Mouse (Mus musculus) stomach, embryonic 15.5 days (tissue): ENCODE results near the gene Pdap1. TPM values are rescaled to one million over a fixed set of nuclear protein-coding genes. Genes with fewer than 3 reads are reported as not detected.
A peak's percentile ranks its signal among the peaks of the same experiment; 100 is the strongest.
"Not testable (repeated sequence)": the region's sequence is repeated elsewhere in the genome, so short reads cannot be mapped to it uniquely, and the experiment has no call there.

Experiments
- ATAC-seq: fragments of 200-750 bp; cut with Nextera tagmentation; 2 replicates; pipeline ENCODE4 v1.8.0; 2017; ENCODE audit warnings: low read depth, moderate number of reproducible peaks, moderate TSS enrichment; ENCODE audit not compliant: insufficient read depth, low FRiP score
- H3K27ac ChIP-seq: fragments of 300-500 bp; sonication (generic); 2 replicates; pipeline ENCODE4 v1.5.1; 2015; ENCODE audit warnings: mild to moderate bottlenecking, inconsistent platforms
- H3K27me3 ChIP-seq: fragments of 300-500 bp; sonication (generic); replicated peaks from 2 replicates; pipeline ENCODE4 v1.6.1; 2015; ENCODE audit warnings: inconsistent platforms
- H3K36me3 ChIP-seq: fragments of 300-500 bp; sonication (generic); 2 replicates; pipeline ENCODE4 v1.6.1; 2015; ENCODE audit warnings: inconsistent platforms
- H3K4me1 ChIP-seq: fragments of 300-500 bp; sonication (generic); 2 replicates; pipeline ENCODE4 v1.6.1; 2015; ENCODE audit warnings: inconsistent platforms
- H3K4me2 ChIP-seq: fragments of 300-500 bp; sonication (generic); 2 replicates; pipeline ENCODE4 v1.6.1; 2015; ENCODE audit warnings: mild to moderate bottlenecking, inconsistent platforms
- H3K4me3 ChIP-seq: fragments of 300-500 bp; sonication (generic); replicated peaks from 2 replicates; pipeline ENCODE4 v1.5.1; 2015; ENCODE audit warnings: inconsistent platforms
- H3K9ac ChIP-seq: fragments of 300-500 bp; sonication (generic); 2 replicates; pipeline ENCODE4 v1.6.1; 2015; ENCODE audit warnings: inconsistent platforms
- H3K9me3 ChIP-seq: fragments of 300-500 bp; sonication (generic); 2 replicates; pipeline ENCODE4 v1.6.1; 2016; ENCODE audit warnings: inconsistent platforms
- WGBS: fragments of 180-500 bp; shearing (Covaris S2); methylation state at CpG from one replicate; pipeline ENCODE4 v1.1.7; 2015; 5-methylcytosine and 5-hydroxymethylcytosine counted together
- polyA plus RNA-seq: library from polyadenylated mRNA; unstranded; fragments of >200 nt; fragmentation: Nextera tagmentation; extraction: Ambion mirVana; gene quantifications from 2 replicates; pipeline ENCODE4 v1.2.1, GENCODE M21; 2015

Gene Pdap1
- polyA plus RNA-seq, 1 experiment from 2014 or later: 90.9 TPM

DNA sequence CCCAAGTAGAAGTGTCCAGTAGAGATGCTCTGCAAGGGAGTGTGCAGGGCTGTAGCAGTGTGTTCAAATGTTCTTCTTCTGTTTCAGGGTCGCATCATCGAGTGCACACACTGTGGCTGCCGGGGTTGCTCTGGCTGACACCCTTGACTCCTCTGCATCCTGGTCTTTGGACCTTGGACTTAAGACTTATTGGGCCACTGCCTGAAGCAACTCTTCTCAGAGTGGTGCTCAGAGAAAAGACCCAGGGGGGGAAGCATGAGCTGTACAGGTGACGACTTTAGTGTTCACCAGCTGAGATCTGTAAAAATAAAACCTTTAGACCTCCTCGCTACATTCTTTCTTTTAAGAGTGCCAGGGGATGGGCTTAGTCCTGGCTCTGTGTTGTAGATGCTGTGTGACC lies 7.7 kb upstream of the Pdap1 start:
- no peaks in the 10 kb centered on the region for H3K9me3 ChIP-seq
- no peak overlapping the region for H3K27ac ChIP-seq
- no peaks in the 10 kb centered on the region for H3K27me3 ChIP-seq
- no peaks in the 10 kb centered on the region for H3K4me1 ChIP-seq
- H3K4me3 ChIP-seq: no peak overlapping the region
- peaks cover 87% of the 10 kb centered on the region for H3K36me3 ChIP-seq
- H3K4me2 ChIP-seq: no peak overlapping the region
- no peak for ATAC-seq
- H3K9ac ChIP-seq: no peak overlapping the region
- WGBS: 87% methylated on average over 5 of the region's 5 CpGs

DNA sequence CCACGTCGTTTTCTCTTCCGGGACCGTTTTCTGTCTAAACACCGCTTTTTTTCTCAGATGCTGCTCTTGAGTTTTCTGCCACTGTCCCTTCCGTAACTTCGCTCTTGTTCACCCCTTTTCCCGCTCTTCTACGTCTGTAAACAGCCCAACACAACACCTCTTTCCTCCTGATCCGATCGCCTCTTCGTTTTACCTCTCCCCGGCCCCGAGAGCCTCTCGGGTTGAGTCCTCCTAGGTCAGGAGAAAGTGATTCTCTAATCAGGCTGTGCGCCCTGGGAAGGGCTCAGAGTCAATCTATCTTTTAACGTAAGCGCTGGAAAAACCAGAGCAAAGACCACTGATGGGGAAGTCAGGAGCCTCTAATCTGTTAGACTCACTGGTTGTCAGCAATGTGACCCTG lies 573 bp upstream of the Pdap1 start:
- ATAC-seq: no peak
- Histone ChIP-seq H3K27me3 (no peaks in the 10 kb centered on the region), H3K4me2 (peak overlapping the region; percentile 65), H3K9ac (peak overlapping the region; percentile 80), H3K9me3 (no peaks in the 10 kb centered on the region), H3K4me3 (peak overlapping the region; percentile 98), H3K4me1 (peaks cover 21% of the 10 kb centered on the region), H3K36me3 (peaks cover 31% of the 10 kb centered on the region), H3K27ac (peak overlapping the region; percentile 91)
- under 1% methylated on average over 18 of the region's 18 CpGs for WGBS

DNA sequence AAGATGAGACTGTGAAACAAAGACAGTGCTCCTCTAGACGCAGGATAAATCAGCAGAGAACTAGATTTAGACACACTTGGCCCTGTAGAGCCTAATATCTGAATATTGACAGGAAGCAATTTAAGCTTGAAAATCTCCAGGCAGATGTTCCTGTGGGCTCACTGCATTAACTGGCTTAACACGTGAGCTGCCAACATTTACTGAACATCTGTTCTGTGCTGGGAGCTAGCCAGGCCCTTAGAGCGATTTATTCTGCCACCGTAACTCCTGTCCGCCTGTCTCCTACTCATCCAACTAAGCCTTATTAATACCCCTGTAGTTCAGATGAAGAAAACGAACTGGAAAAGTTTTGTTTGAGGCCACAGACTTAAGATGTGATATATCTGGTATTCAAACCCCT lies 1.2 kb downstream of the Pdap1 start:
- peak overlapping the region; percentile 68 for H3K4me2 ChIP-seq
- H3K9me3 ChIP-seq: no peaks in the 10 kb centered on the region
- H3K27me3 ChIP-seq: no peaks in the 10 kb centered on the region
- peak overlapping the region; percentile 91; the same call in 1 of the 2 replicates for H3K27ac ChIP-seq
- ATAC-seq: no peak
- H3K4me3 ChIP-seq: peak overlapping the region; percentile 98
- 4% methylated on average over 6 of the region's 6 CpGs for WGBS
- peaks cover 21% of the 10 kb centered on the region for H3K4me1 ChIP-seq
- H3K36me3 ChIP-seq: peaks cover 28% of the 10 kb centered on the region
- H3K9ac ChIP-seq: peak overlapping the region; percentile 94

DNA sequence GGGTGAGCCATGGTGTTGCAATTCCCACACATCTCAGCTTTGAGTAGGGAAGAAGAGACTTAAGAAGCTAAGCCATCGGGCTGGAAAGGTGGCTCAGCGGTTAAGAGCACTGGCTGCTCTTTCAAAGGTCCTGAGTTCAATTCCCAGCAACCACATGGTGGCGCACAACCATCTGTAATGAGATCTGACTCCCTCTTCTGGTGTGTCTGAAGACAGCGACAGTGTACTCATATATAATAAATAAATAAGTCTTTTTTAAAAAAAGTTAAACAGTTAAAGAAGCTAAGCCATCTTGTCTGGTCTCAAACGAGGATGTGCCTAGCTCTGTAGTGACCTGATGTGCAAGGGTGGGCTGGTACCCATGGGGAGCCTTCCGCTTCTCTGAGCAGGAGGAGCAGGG lies 6.8 kb downstream of the Pdap1 start:
- not testable (repeated sequence) for H3K4me1 ChIP-seq, ATAC-seq, H3K27ac ChIP-seq, H3K9ac ChIP-seq, H3K27me3 ChIP-seq, H3K9me3 ChIP-seq, H3K4me3 ChIP-seq, H3K4me2 ChIP-seq
- WGBS: 86% methylated on average over 6 of the region's 6 CpGs
- H3K36me3 ChIP-seq: peaks cover 60% of the 10 kb centered on the region

DNA sequence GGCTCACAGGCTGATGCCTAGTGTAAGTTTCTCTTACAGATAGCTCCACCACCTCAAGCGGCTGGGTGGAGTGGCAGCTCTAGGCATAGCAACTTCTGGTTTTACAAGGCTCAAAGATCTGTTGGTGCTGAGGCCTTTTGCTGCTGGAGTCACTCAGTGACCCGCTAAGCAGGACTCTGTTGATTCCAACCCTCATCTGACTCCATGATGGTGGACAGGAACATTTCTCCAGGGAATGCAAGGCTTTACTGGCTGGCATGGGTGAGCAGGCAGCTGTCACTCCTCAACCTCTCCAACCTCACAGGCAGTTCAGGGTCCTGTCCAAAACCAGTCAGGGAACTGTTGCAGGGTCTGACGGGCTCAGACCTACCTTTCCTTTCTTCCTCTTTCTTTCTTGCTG lies 9.0 kb downstream of the Pdap1 start:
- Histone ChIP-seq H3K4me1 (no peaks in the 10 kb centered on the region), H3K9ac (no peak overlapping the region), H3K4me2 (no peak overlapping the region), H3K9me3 (no peaks in the 10 kb centered on the region), H3K4me3 (no peak overlapping the region), H3K36me3 (peaks cover 75% of the 10 kb centered on the region), H3K27me3 (no peaks in the 10 kb centered on the region), H3K27ac (no peak overlapping the region)
- WGBS: 85% methylated on average over 3 of the region's 3 CpGs
- ATAC-seq: no peak

DNA sequence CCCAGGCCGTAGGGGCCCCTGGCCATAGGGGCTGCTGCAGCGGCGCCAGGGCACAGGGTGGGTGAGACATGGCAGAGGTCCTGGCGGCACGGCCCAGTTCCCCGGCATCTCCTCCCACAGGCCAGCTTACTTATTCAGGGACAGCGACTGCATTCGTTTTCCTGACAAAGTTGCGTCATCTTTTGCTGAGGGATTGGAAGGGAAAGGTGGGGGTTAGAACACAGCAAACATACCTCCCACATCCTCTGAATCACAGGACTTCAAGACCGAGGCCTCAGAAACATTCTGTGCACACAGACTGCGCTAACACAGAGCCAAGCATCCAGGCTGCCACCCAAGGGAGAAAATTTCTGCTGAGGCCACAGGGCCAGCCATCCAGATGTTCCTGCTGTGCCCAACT lies 9.8 kb downstream of the Pdap1 start:
- H3K27me3 ChIP-seq: no peaks in the 10 kb centered on the region
- no peak overlapping the region for H3K4me2 ChIP-seq
- H3K36me3 ChIP-seq: peaks cover 81% of the 10 kb centered on the region
- ATAC-seq: no peak
- H3K9me3 ChIP-seq: no peaks in the 10 kb centered on the region
- no peak overlapping the region for H3K4me3 ChIP-seq
- 85% methylated on average over 11 of the region's 11 CpGs for WGBS
- no peak overlapping the region for H3K27ac ChIP-seq
- H3K4me1 ChIP-seq: no peaks in the 10 kb centered on the region
- H3K9ac ChIP-seq: no peak overlapping the region

DNA sequence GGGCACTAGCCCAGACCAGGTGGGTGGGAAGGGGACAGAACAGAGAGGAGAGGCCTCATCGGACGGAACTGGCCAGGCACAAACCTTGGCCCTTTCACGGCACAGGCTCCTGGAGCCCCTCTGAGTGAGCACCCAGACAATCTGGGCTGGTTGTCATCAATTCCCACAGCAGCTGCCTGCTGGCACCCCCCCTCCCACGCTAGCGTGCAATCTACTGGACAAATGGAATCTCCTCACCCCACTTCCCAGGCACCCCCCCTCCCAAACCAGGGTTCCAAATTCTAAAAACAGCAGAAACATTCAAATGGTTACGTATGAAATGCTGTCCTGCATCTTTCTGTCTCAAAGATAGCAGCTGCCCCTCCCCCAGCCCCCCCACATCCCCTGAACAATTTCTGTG lies 10.3 kb downstream of the Pdap1 start:
- H3K27me3 ChIP-seq, H3K9ac ChIP-seq, H3K4me3 ChIP-seq, H3K9me3 ChIP-seq, H3K27ac ChIP-seq, ATAC-seq, H3K4me2 ChIP-seq, H3K4me1 ChIP-seq: not testable (repeated sequence)
- peaks cover 85% of the 10 kb centered on the region for H3K36me3 ChIP-seq
- 85% methylated on average over 6 of the region's 6 CpGs for WGBS

DNA sequence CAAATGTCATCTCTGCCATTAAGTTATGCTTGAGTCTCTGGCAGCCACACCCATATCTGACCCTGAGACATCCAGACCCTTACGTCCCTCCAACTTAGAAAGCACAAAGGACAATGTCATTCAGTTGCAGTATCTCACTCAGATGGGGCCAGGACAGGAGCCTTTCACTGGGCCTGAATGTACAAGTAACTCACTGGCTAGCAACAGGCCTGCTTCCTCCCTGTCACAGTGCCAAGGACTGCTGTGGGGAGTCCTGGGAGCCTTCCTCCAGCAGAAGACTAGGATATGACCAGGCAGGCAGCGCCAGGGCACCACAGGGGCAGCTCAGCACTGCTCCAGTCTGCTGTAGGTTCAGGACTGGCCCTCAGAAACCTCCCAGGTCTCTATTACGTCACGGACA lies 10.9 kb downstream of the Pdap1 start:
- peaks cover 86% of the 10 kb centered on the region for H3K36me3 ChIP-seq
- WGBS: 91% methylated on average over 4 of the region's 4 CpGs

DNA sequence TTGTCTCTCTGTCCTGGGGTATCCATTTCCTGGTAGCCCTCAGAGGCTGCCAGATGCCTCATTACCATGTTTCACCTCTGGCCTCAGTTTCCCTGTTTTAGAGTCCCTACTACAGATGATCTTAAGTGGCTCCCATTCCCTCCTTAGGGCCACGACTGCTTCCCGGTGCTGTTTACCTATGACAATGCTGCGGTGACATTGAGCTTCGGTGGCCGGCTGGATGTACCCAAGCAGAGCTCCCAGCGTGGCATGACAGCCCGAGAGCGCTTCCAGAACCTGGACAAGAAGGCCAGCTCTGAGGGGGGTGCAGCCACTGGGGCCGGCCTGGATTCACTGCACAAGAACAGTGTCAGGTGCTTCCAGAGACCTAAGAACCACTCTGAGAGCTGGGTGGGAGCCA lies 13.5 kb downstream of the Pdap1 start:
- peaks cover 72% of the 10 kb centered on the region for H3K36me3 ChIP-seq

More for the DNA sequence above, 10.9 kb downstream of the Pdap1 start:
- Histone ChIP-seq H3K27ac (no peak overlapping the region), H3K27me3 (no peaks in the 10 kb centered on the region), H3K4me1 (no peaks in the 10 kb centered on the region), H3K9ac (no peak overlapping the region), H3K9me3 (no peaks in the 10 kb centered on the region), H3K4me2 (no peak overlapping the region), H3K4me3 (no peak overlapping the region)
- ATAC-seq: no peak

DNA sequence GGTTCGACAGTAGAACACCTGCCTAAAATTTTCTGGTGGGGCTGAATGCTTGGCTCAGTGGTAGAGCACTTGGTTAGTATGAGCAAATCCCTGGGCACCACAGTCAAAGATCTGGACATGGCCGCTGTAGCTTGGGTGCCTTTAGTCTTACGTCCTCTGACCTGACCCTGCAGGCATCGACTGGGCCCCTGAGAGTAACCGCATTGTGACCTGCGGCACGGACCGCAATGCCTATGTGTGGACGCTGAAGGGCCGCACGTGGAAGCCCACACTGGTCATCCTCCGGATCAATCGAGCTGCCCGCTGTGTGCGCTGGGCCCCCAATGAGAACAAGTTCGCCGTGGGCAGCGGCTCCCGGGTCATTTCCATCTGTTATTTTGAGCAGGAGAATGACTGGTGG lies 16.6 kb downstream of the Pdap1 start:
- H3K9ac ChIP-seq: no peak overlapping the region
- no peak overlapping the region for H3K4me3 ChIP-seq
- H3K4me2 ChIP-seq: no peak overlapping the region
- 95% methylated on average over 19 of the region's 19 CpGs for WGBS
- no peaks in the 10 kb centered on the region for H3K4me1 ChIP-seq
- H3K27me3 ChIP-seq: no peaks in the 10 kb centered on the region
- H3K9me3 ChIP-seq: no peaks in the 10 kb centered on the region
- ATAC-seq: no peak
- H3K27ac ChIP-seq: no peak overlapping the region
- H3K36me3 ChIP-seq: peaks cover 44% of the 10 kb centered on the region

More for the DNA sequence above, 13.5 kb downstream of the Pdap1 start:
- no peak for ATAC-seq
- Histone ChIP-seq H3K4me2 (no peak overlapping the region), H3K4me1 (no peaks in the 10 kb centered on the region), H3K27me3 (no peaks in the 10 kb centered on the region), H3K4me3 (no peak overlapping the region), H3K9ac (no peak overlapping the region), H3K27ac (no peak overlapping the region), H3K9me3 (no peaks in the 10 kb centered on the region)
- WGBS: 90% methylated on average over 9 of the region's 9 CpGs

DNA sequence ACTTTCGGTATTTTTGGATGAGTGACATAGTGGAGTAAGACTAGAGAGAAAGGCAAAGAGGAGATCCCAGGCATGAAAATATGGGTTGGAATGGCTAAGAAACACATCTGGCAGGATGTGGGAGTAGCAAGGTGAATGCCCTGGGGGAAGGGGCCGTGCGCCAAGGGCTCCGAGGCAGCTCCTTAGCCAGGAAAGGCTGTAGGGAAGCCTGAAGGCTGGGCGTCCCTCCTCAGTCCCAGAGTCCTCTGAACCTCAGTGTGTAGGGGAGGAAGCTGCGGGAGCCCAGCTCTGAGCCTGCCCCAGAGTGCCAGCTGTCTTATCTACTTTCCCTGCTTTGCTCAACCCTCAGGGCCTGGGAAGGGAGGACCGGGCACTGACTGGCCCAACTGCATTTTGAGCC lies 19.1 kb downstream of the Pdap1 start:
- H3K27me3 ChIP-seq: no peaks in the 10 kb centered on the region
- H3K4me1 ChIP-seq: peaks cover 13% of the 10 kb centered on the region
- H3K9ac ChIP-seq: no peak overlapping the region
- peaks cover 27% of the 10 kb centered on the region for H3K36me3 ChIP-seq
- 62% methylated on average over 7 of the region's 7 CpGs for WGBS
- H3K9me3 ChIP-seq: no peaks in the 10 kb centered on the region
- ATAC-seq: no peak
- no peak overlapping the region for H3K27ac ChIP-seq
- no peak overlapping the region for H3K4me2 ChIP-seq
- H3K4me3 ChIP-seq: no peak overlapping the region

DNA sequence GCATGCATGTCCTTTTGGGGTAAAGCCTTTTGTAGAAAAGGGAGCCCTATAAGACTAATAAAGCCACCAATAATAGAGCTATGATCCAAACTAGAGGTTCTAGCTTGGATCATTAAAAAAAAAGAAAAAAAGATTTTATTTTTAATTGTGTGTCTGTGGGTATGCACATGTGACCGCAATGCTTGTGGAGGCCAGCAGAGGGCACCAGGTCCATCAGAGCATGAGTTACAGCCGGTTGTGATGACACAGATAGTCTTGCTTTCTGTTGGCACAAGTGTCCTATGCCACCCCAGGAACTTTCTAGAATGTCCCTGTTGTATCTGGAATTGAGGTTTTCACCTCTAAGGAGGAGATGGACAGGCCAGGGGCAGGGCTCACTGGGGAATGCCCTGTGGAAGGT lies 20.7 kb downstream of the Pdap1 start:
- no peak overlapping the region for H3K4me2 ChIP-seq
- ATAC-seq: no peak
- no peaks in the 10 kb centered on the region for H3K9me3 ChIP-seq
- H3K9ac ChIP-seq: no peak overlapping the region
- H3K36me3 ChIP-seq: peaks cover 14% of the 10 kb centered on the region
- H3K4me1 ChIP-seq: peaks cover 20% of the 10 kb centered on the region
- H3K4me3 ChIP-seq: no peak overlapping the region
- H3K27ac ChIP-seq: no peak overlapping the region
- H3K27me3 ChIP-seq: no peaks in the 10 kb centered on the region
- WGBS: 90% methylated on average over 2 of the region's 2 CpGs

DNA sequence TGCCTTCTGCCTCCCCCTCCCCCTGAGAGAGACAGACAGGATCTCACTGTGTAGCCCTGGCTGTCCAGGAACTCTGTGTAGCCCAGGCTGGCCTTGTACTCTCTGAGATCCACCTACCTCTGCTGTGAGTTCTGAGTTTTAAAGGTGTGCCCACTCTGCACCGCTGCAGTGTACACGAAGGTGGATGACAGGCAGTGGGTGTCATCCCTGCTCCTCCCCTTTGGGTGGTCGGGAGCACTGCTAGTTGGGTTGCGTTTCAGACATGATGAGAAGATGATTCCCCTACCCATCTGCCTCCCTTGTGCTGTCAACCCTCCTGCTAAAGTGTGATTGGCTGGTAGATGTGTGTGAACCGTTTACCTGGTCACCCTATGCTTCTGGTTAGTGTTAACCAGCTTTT lies 21.6 kb downstream of the Pdap1 start:
- no peaks in the 10 kb centered on the region for H3K27me3 ChIP-seq
- no peak overlapping the region for H3K27ac ChIP-seq
- no peaks in the 10 kb centered on the region for H3K9me3 ChIP-seq
- peaks cover 23% of the 10 kb centered on the region for H3K4me1 ChIP-seq
- no peak overlapping the region for H3K9ac ChIP-seq
- no peak for ATAC-seq
- H3K36me3 ChIP-seq: 0 out of 2 replicates have a peak, but pooled peaks cover 7% of the 10 kb centered on the region
- WGBS: 89% methylated on average over 5 of the region's 5 CpGs
- H3K4me3 ChIP-seq: no peak overlapping the region
- no peak overlapping the region for H3K4me2 ChIP-seq
